Mouse (Mus musculus) ES-CJ7 (cell line): ENCODE measurements around the gene Nckap1.
"Not testable (repeated sequence)": the region's sequence is repeated elsewhere in the genome, so short reads cannot be mapped to it uniquely, and the experiment has no call there.

ENCODE experiments used
- DNase-seq: peaks from one replicate; pipeline ENCODE4 v3.0.0; 2011; ENCODE audit warnings: low read depth, low spot score

Nckap1 gene

DNA sequence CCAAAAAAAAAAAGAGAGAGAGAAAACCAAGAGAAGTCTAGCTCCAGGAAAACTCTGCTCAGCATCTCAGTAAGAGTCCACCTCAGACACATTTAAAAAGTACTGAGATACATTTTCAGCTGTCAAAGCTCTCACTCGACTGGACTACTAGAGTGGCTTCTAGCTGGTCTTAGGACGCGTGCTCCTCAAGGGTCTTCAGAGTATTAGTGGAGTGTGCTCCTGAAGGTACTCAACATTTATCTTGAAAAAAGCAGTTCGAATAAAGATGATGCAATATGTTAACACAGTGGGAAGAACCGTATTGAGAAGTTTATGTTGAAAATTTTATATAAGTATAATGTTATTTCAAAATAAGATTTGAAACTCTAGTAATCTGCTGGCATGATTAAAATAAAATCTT, 20.4 kb downstream of the Nckap1 start:
- no peak for DNase-seq

- DNase-seq = no peak
Measured at GRCm38 (mm10) chr2:80559655-80560054, 21.5 kb downstream of the Nckap1 start.

- no peak for DNase-seq
Measured at GRCm38 (mm10) chr2:80554442-80554841, 26.7 kb downstream of the Nckap1 start.

GRCm38 (mm10) chr2:80549704-80550103, 31.5 kb downstream of the Nckap1 start:
- no peak for DNase-seq

- no peak for DNase-seq
Measured at GRCm38 (mm10) chr2:80547901-80548300, 33.3 kb downstream of the Nckap1 start.

GRCm38 (mm10) chr2:80542801-80543200, 38.4 kb downstream of the Nckap1 start:
- DNase-seq = no peak

DNA sequence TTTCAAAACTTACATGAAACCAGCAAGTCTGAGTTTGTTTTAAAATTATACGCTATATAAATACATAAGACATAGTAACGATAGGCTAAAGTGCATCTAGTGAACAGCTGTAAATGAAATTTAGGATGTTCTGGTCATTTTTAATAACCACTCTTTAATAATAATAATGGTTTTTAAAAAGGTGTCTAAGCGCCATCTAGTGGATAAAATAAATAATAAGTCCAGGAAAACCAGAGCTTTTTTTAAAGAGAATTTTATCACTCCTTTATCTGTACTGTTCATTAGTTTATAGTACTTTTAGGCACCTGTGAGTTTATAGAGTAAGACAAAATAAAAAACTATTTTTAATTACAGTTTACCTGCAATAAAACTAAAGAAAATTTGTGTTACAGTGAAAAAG, 44.0 kb downstream of the Nckap1 start:
- DNase-seq = no peak

GRCm38 (mm10) chr2:80536608-80537007, 44.6 kb downstream of the Nckap1 start:
- DNase-seq = no peak

DNA sequence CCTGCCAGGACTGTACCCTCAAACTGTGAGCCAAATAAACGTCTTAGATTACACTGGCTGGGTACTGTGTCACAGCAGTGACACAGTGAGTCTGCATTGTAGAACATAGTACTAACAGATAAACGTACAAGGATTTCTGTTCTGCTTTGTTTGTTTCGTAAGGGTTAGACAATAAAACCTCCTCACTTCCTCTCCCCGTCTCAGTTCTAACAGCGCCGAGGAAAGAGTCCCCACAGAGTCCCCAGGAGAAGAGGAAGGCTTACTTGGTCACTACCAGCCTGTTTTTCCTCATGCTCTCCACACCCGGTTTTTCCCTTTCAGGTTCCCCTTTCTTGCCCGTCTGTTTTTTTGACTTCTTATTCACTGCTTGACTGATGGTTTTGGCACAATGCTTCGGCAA, 56.9 kb downstream of the Nckap1 start:
- DNase-seq = no peak

GRCm38 (mm10) chr2:80506051-80506802, 75.0 kb downstream of the Nckap1 start:
- no peak for DNase-seq

GRCm38 (mm10) chr2:80502132-80502531, 79.0 kb downstream of the Nckap1 start:
- no peak for DNase-seq

DNA sequence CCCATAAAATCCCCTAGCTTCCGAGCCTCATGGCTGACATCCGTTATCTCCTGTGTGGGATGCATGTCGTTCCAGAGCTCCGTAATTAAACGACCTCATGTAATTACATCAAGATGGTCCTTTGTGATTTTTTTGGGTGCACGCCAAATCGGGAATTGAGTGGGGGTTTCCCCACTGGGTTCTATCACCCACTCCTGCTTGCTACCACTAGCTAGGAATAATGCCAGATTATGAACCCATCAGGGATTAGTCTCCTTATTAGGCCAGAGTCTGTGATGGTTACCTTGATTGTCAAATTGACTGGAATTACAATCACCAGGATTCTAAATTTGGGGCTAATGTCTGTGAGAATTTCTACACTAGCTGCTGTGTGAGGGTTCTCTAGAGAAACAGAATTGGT, 85.9 kb downstream of the Nckap1 start:
- DNase-seq = not testable (repeated sequence)

DNA sequence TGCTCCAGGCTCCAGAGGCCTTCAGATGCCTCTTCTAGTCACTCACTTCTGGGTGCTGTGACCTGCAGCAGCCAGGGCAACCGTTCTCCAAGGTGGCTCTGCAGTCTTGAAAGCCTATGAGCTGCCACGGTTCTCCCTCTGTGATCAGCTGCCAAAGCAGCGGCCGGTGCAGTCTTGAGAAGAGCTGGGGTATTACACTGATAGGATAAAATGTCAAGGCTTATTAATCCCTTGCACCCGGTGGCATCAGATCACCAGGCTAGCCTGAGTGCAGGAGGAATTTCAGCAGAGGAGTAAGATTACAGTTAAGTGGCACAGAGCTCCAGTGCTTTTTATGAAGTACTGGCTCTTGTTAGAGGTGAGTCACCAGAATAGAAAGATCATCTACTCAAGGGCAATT, 94.3 kb downstream of the Nckap1 start:
- no peak for DNase-seq

- no peak for DNase-seq
Measured at GRCm38 (mm10) chr2:80484951-80485350, 96.2 kb downstream of the Nckap1 start.

DNA sequence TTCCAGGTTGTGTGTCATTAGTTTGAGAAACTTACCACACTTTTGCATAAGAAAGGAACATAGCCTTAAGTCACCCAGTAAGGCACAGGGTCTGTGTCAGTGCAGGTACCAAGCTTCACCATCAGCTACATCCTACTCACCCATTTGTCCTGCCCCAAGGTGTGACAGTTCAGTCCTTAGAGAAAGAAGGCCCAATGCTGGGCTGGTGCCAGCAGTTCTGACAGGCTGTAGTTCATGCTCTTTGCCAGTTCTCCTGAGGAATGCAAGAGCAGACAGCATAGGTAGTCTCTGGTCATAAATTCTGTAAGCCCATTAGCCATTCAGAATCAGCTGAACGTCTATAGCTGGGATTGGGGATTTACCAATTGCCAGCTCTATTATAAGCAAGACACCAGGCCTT, 105.3 kb downstream of the Nckap1 start:
- DNase-seq = no peak

DNA sequence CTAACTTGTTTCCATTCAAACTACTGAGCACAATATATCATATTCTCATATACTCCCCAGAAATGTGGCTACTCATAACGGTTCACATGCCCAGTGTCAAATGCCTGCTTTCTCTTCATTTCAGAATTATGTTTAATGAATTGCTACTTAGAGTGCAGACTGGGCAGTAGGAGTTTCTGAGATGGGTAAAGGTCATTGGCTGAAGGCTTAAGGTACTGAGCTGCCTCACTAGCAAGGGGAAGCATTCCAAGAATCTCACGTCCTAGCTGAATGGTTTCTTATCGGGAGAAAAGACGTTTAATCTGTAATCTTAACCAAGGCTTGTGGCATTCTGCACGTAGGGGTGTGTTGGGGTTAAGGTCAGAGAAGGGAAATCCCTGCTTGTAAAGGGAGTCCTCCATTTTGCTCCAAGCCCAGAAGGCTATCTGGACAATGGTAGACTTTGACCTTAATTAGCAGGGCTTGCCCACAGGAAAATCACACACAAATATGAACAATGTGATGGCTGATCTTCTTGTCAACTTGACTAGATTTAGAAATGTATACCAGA, 106.9 kb downstream of the Nckap1 start:
- no peak for DNase-seq

DNA sequence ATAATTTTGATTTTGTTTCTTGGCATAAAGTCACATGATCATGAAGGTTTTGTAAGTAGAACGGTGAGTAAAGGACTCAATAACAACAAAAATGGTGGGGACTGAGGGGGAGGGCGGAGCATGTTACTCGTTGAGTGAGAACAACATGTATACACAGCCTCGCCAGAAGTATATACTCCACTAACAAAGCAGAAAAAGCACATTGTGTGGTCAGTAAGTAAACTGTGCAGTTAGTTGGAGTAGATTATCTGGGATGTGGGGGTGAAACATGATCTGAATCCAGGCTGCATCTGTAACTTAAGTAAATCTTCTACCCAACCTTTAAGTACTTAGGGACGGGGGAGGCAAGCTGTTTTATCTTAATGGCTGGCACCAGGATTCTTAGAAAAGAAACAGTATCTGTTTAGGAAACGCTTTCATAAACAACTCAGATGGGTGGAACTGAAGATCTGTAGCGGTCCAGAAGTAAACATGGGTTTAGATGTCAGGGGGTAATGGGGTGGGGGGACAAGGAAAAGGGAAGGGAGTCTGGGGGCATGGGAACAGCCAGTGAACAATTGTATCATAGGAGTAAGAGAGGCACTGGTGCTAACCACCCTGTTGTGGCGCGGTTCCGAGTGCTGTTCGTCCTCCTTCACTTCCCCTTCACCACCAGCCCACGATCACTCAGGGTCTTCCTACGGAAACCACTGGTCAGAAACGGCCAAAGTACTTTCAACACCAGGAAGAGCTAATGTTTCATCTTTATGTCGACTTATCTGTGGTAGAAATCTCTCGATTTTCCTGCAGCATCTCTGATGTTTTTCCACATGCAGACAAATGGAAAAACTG, 115.0 kb downstream of the Nckap1 start:
- no peak for DNase-seq

- DNase-seq = no peak
Measured at GRCm38 (mm10) chr2:80461827-80462226, 119.4 kb downstream of the Nckap1 start.
